Mouse (Mus musculus): ENCODE results near the gene Tab1.

- TF ChIP-seq POLR2A (IDR thresholded peaks at IDR 0.05; ENCODE audit: insufficient read depth, low read depth, low read length), result no peak
- no peak for TF ChIP-seq CTCF (IDR thresholded peaks at IDR 0.05; ENCODE audit: insufficient read depth, low read depth, low read length)
These were observed 38.9 kb downstream of the Tab1 start for GRCm38 (mm10) chr15:80171791-80172190.

All from olfactory bulb, adult 2 months (tissue).